Mouse (Mus musculus) forelimb bud, embryonic 11.5 days (tissue): Measurements from ENCODE around the gene Atp7a.

Experiments used
- DNase-seq: peaks from one replicate; pipeline ENCODE4 v3.0.0-alpha.2; 2012; ENCODE audit warnings: low read depth, low spot score

Atp7a gene

GRCm38 (mm10) chrX:106171106-106171852 lies 144.2 kb downstream of the Atp7a start:
- peak; percentile 80 for DNase-seq

- no peak for DNase-seq
Observed at GRCm38 (mm10) chrX:106171853-106172154, 144.7 kb downstream of the Atp7a start.
